In the genomic region with DNA sequence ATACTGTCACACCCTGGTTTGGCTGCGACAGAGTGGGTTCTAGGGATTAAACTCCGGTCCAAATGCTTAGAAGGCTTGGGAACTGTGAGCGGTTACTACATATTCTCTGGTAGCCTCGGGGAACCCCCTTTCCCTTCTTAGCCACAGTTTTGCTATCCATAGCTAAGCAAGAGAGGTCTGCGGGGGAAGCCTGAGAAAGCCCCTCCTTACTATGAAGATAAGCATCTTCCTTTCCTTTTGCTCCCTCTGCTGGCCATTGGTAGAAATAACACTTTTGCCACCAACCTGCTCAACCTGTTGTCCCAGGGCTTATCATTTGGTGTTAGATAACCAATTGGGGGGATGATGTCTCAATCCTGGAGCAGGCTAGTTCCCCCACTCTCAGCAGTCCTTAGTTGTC, we compare ENCODE assay signal across 9 mouse cellular contexts.
DNase-seq lines count a peak whose midpoint lies in the region; ATAC-seq and TF ChIP-seq lines count a peak whose summit lies in the region.
"Had no signal": no experiment of that assay in that cellular context is flagged by ENCODE, and none has a peak within 500 bp of the region (broad histone marks: within the 10 kb centered on the region; RNA-seq: fewer than 3 reads in every experiment).

No protein-coding gene starts in this region.

- TF ChIP-seq EP300 in CH12.LX (IDR thresholded peaks at IDR 0.05; ENCODE audit: low read length), result no peak

- 65% methylated on average over 5 of the region's 5 CpGs for WGBS in intestine, postnatal 0 days
- WGBS in intestine, embryonic 15.5 days, result 60% methylated on average over 5 of the region's 5 CpGs

- TF ChIP-seq CTCF in intestine, postnatal 0 days (IDR thresholded peaks at IDR 0.05; ENCODE audit: low read depth), result peak; percentile 80
- TF ChIP-seq CTCF in CH12.LX (conservative IDR thresholded peaks at IDR 0.05 in 1 of 2, IDR thresholded peaks at IDR 0.05 in 1 of 2; ENCODE audit: low read depth in 2 of 2, low read length in 2 of 2), result peak; percentile 79 to 81

- no peak overlapping the region for H3K4me3 ChIP-seq in intestine, postnatal 0 days (ENCODE audit: low read depth, low read length)
- H3K4me3 ChIP-seq in intestine, embryonic 15.5 days (replicated peaks), result no peak overlapping the region
- H3K4me3 ChIP-seq in CH12.LX (replicated peaks in 1 of 3; ENCODE audit: low read depth in 2 of 3, low read length in 2 of 3, poor library complexity in 1 of 3), result no peak overlapping the region

- H3K36me3 ChIP-seq in intestine, postnatal 0 days (ENCODE audit: control insufficient read depth, insufficient read depth), result no peaks in the 10 kb centered on the region
- no peaks in the 10 kb centered on the region for H3K36me3 ChIP-seq in intestine, embryonic 15.5 days
- no peaks in the 10 kb centered on the region for H3K36me3 ChIP-seq in CH12.LX (replicated peaks in 1 of 2; ENCODE audit: control insufficient read depth in 1 of 2, insufficient read depth in 1 of 2, low read length in 1 of 2)

- dilution Hi-C loops in CH12.LX (cut with MboI; ENCODE audit: extremely low pct_ligation_motif_present, extremely low pct_unique_long_range_greater_than_20kb, low sequenced_read_pairs), result no loop called here

- TF ChIP-seq POLR2A in CH12.LX (IDR thresholded peaks at IDR 0.05; ENCODE audit: low read depth, low read length), result no peak

- peak; percentile 83 for TF ChIP-seq RAD21 in CH12.LX (IDR thresholded peaks at IDR 0.05; ENCODE audit: low read depth, low read length)

- no peak overlapping the region for H3K27ac ChIP-seq in intestine, postnatal 0 days (ENCODE audit: low read depth, low read length)
- no peak overlapping the region for H3K27ac ChIP-seq in intestine, embryonic 15.5 days
- H3K27ac ChIP-seq in CH12.LX (ENCODE audit: insufficient read depth, low read depth), result no peak overlapping the region
- H3K27ac ChIP-seq: macrophage had no signal

- no peaks in the 10 kb centered on the region for H3K9me3 ChIP-seq in intestine, postnatal 0 days (ENCODE audit: control insufficient read depth)
- no peaks in the 10 kb centered on the region for H3K9me3 ChIP-seq in intestine, embryonic 15.5 days
- H3K9me3 ChIP-seq in CH12.LX (replicated peaks; ENCODE audit: low read length), result no peaks in the 10 kb centered on the region

- no peaks in the 10 kb centered on the region for H3K27me3 ChIP-seq in intestine, postnatal 0 days (replicated peaks; ENCODE audit: control insufficient read depth, insufficient read depth, low read length)
- H3K27me3 ChIP-seq in intestine, embryonic 15.5 days (replicated peaks), result no peaks in the 10 kb centered on the region
- no peaks in the 10 kb centered on the region for H3K27me3 ChIP-seq in CH12.LX (replicated peaks)

- no peaks in the 10 kb centered on the region for H3K4me1 ChIP-seq in intestine, postnatal 0 days (replicated peaks; ENCODE audit: control insufficient read depth, insufficient read depth, low read length)
- no peaks in the 10 kb centered on the region for H3K4me1 ChIP-seq in intestine, embryonic 15.5 days (replicated peaks)
- peaks cover 0 to 13% of the 10 kb centered on the region in 2 experiments; a peak in 2 of 4 replicates for H3K4me1 ChIP-seq in CH12.LX (ENCODE audit: control insufficient read depth in 1 of 2, insufficient read depth in 2 of 2)

- no peak overlapping the region for H3K4me2 ChIP-seq in intestine, postnatal 0 days (replicated peaks; ENCODE audit: low read depth)
- no peak overlapping the region for H3K4me2 ChIP-seq in intestine, embryonic 15.5 days (replicated peaks)
- no peak overlapping the region for H3K4me2 ChIP-seq in CH12.LX (ENCODE audit: insufficient read depth, low read depth, poor library complexity, severe bottlenecking)

- no peak for ATAC-seq in intestine, postnatal 0 days
- no peak for ATAC-seq in intestine, embryonic 15.5 days

- peak; percentile 78 for DNase-seq in CH12.LX (ENCODE audit: extremely low read depth)
- peak; percentile 35 for DNase-seq in T-cell, adult 2 months (ENCODE audit: low spot score)
- DNase-seq in embryo, embryonic 10.5 days (ENCODE audit: low spot score), result peak; percentile 88
- peak; percentile 23 to 51 for DNase-seq in layer of hippocampus, postnatal 25 days (ENCODE audit: extremely low spot score in 1 of 2, low spot score in 1 of 2)
- DNase-seq in retina, embryonic 14.5 days (ENCODE audit: low spot score), result peak; percentile 86
- DNase-seq in urinary bladder, adult 18-20 months (ENCODE audit: low spot score in 2 of 2), result no peak

- in situ Hi-C loops in CH12.LX (cut with MboI; ENCODE audit: low pct_ligation_motif_present, low pct_unique_long_range_greater_than_20kb, low sequenced_read_pairs), result no loop called here

- H3K79me2 ChIP-seq in CH12.LX (replicated peaks; ENCODE audit: control insufficient read depth, extremely low read depth, insufficient read depth, poor library complexity, severe bottlenecking), result no peaks in the 10 kb centered on the region

- H3K9ac ChIP-seq in intestine, postnatal 0 days (ENCODE audit: low read depth, low read length), result no peak overlapping the region
- H3K9ac ChIP-seq in intestine, embryonic 15.5 days, result no peak overlapping the region
- no peak overlapping the region for H3K9ac ChIP-seq in CH12.LX (ENCODE audit: insufficient read depth, low read depth)

TF ChIP-seq in CH12.LX, 34 proteins besides CTCF, POLR2A, EP300 and RAD21:
- TF ChIP-seq TBP (conservative IDR thresholded peaks at IDR 0.05; ENCODE audit: low read depth, low read length) (no peak), MAFK (IDR thresholded peaks at IDR 0.05; ENCODE audit: insufficient replicate concordance, low read length) (no peak), SMC3 (IDR thresholded peaks at IDR 0.05; ENCODE audit: low read depth, low read length) (peak; percentile 63), POLR2AphosphoS2 (IDR thresholded peaks at IDR 0.05; ENCODE audit: low read depth, low read length) (no peak), HCFC1 (IDR thresholded peaks at IDR 0.05; ENCODE audit: low read depth, low read length) (no peak), MEF2A (IDR thresholded peaks at IDR 0.05; ENCODE audit: borderline replicate concordance, low read depth, low read length) (no peak)

Comparison
In these comparisons a context has a peak if more than half of its experiments do, and no peak if none do; other contexts are left out.
1. DNase-seq: peak in CH12.LX (single experiment), T-cell, adult 2 months (single experiment), embryo, embryonic 10.5 days (single experiment), layer of hippocampus, postnatal 25 days (2 of 2) and retina, embryonic 14.5 days (single experiment); none in urinary bladder, adult 18-20 months (0 of 2).